Mouse (Mus musculus): ENCODE results near the gene Atl2.

Atl2 gene

DNA sequence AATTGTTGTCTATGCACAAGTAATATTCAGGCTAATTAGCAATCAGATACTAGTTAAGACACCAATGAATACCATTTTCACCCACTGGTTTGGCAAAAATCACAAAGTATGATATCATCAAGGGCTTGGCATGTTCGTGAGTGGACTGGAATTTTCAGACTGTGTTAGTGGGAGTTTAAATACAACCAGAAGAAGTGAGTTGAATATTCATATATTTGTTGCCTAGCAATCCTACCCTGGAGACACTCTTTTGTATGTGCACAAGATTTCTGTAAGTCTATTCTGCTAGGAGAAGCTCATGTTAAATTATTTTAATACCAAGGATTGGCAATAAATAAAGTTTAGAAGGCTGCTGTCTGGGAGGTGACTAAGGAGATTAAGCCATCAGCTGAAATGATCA, 71.5 kb downstream of the Atl2 start:
- no peak for DNase-seq (ENCODE audit: low spot score in 2 of 2)

DNA sequence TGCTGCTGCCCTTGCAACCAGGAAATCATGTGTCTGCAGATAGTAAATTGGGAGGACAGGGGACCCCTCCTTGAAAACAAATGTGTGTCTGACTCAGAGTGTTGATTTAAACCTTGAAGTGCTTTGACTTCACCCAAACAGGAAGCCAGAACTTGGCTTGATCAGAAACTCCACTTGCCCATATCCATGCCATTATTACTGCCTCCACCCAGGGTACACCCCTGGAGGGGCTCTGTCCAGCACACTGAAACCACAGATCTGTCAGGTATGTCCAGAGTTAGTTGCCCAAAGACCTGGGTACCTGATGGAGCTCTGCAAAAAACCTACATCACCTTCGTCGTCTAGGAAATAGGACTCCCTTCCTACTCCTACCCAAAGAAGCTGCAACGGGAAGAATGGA, 77.0 kb downstream of the Atl2 start:
- no peak for DNase-seq (ENCODE audit: low spot score in 2 of 2)

DNA sequence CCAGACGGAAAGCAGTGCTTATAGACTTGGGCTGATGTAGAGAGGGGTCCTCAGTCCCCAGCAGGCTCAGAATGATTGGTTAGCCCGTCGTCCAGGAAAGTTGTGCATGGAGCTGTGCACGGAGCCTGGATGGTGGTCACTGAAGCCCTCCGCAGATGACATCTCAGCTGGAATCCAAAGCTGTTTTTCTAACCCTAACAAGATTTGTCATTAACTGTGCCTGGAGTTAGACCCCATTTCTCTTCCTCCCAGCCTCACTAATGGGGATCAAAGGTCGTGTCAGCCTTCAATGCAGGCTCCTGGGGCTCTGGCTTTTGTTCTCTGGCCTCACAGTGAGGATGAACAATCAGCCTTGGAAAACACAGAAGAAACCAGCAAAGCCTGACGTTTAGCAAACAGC, 77.9 kb downstream of the Atl2 start:
- peak in 1 of 2 experiments; percentile 41 for DNase-seq (ENCODE audit: low spot score in 2 of 2)

DNA sequence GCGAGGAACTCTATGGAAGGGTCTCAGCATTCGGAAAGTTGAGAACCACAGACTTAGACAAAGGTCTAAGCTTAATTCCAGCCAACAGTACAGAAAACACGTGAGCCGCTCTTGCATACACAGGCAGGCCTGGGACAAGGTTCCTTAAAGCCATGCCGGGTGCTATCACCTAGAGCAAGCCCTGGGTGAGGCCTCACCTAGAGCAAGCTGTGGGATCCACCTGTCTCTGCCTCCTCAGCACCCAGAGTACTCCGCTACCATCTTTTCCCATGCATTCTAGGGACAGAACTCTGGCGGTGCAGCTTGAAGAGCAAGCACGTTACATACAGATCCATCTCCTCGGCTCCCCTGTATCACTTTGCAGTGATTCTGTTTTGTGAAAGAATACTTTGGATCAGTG, 78.4 kb downstream of the Atl2 start:
- peak in 1 of 2 experiments; percentile 26 for DNase-seq (ENCODE audit: low spot score in 2 of 2)

DNA sequence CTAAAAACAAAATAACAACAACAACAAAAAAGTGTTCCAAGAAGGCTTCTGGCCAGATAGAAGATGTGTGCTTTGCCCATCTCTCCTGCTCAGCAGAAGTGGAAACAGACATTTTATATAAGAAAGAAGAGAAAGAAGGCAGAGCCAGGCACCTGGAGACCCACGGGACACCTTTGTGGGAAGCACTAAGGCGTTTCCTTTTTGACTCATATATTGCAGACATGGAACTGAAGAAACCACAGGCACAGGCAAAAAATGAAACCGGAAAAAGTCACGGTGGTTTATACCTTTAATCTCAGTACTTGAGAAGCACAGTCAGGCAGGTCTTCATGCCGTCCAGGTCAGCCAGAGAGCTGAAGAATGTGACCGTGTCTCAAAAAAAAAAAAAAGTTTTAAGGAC, 79.0 kb downstream of the Atl2 start:
- peak in 1 of 2 experiments; percentile 28 for DNase-seq (ENCODE audit: low spot score in 2 of 2)

DNA sequence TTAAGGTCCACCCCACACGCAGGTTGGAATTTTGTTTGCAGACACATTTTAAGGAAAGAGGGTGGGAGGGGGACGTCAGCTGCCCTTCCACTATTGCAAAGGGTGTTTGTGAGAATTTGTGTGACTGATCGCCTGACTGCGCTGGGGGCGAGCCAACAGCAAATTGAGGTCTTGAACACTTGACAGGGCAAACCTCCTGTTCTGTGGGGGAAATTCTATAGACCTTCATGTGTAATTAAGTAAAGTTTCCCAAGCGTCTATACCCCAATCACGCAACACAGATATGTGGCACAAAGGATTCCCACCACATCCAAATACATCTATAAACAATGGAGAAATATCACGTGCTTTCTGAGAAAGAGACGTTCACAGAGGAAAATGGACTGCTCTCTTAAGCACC, 85.5 kb downstream of the Atl2 start:
- DNase-seq (ENCODE audit: low spot score in 2 of 2), result no peak

DNA sequence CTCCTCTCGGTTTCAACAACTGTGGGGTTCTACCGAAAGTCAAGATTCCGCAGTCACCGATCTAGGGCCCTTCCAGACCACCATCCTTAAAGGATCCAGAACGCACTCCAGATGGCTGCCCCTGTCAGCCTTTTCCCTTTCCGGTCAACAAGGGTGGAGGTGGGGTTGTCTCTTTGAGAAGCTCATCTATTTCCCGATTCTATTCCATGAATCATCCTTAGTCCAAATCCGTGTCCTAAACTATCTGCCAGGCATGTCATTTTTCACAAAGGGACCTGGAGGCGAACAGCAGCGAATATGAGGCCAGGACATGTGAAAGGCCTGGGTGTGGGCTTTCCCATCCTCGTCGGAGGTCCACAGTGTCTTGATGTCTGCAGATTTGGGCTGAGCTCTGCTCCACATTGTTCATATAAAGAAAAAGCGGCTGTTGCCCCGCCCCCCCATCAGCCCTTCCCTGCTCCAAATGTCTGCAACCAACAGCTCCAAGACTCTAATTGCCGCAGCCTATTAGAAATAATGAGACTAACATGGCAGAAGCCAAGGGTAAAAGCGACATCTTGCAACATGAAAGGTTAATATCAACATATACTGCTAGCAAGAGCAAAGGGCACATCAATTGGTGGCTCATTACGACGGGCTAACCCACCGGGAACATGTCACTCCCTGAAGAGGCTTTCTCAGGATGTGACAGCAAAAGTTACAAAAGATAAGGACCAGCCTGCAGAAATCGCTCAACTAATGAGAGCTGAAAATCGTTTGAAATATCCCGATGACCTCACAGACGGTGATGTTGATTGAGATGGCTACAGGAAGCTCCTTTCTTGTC, 86.2 kb downstream of the Atl2 start:
- DNase-seq (ENCODE audit: low spot score in 2 of 2), result no peak

DNA sequence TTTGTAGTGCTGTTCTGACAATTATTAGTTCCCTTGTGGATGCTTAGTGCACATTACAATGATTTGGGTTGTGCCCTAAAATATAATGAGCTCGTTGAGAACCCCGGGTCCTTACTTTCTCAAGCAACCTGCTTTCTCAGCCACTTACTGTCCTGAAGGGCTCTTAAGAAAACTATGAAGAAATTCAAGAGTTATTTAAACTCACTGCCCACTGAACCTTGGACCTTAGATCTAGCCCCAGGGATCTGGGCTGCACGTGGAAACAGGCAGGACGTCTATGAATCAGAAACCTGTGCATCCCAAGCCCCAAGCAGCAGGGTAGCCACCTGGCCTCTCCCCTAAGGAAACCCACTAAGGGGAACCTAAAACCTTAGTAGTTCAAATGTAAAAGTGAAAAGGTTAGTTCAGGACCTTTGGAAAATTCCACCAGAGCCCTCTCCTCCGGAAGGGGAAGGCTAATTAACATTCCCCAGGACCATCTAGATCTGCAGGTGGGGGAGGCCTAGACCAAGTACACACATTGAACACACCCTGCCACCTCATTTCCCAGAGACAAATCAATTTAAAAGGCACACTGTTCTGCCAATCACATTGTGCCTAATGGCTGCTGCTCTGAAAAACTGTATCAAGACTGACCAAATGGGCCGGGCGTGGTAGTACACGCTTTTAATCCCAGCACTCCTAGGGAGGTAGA, 88.5 kb downstream of the Atl2 start:
- no peak for DNase-seq (ENCODE audit: low spot score in 2 of 2)

DNA sequence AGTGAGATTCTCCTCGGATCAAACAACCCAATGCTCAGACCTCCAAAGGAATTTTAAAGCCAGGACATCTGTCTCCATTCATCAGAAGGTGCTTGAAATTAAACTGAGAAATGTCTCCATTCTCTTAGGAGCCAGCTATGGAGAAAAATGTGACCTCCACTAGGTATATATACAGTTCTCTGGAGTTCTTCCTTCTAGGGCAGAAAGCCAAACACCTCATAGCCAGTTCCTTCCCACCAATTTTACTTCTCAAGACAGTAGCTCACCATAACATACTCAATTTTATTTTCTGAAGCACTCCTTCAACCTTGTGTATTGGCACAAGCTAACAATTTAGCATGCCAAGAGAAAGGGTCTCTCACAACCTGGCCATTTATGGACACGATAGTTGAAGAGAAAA, 91.2 kb downstream of the Atl2 start:
- no peak for DNase-seq (ENCODE audit: low spot score in 2 of 2)

DNA sequence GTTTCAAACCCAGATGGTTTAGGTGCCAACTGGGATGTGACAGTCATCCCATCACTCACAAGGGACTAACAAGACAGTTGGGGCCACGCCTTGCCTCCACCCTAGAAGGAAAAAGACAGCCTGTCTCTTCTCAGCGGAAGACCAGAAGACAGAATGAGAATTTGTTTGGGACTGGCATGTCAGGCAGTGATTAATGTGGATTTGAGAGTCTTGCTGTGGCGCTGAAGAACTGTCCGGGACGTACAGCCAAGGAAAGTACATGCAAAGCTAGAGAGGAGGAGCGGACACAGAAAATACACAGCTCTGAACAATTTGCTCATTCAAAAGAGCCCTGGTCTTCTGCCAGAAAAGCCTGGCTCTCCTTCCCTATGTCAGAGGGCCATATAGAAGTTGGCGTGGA, 93.9 kb downstream of the Atl2 start:
- DNase-seq (ENCODE audit: low spot score in 2 of 2), result no peak

DNA sequence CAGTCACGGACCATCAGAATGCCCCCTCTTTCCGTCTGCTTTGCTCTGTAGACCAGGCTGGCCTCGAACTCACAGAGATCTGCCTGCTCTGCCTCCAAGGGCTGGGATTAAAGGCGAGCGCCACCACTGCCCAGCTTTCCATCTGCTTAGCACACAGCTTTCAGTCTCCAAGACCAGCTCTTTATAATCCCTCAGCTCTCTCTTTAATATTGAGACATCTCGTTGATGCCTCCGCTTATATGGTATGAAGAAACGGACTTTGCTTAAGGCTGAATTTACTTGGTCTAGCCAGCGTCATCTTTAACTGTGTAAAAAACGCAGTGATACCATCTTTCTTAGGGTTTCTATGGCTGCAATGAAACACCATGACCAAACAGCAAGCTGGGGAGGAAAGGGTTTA, 97.1 kb downstream of the Atl2 start:
- DNase-seq (ENCODE audit: low spot score in 2 of 2), result no peak
